Mouse (Mus musculus): ENCODE results near the gene Eefsec.

- no peak for TF ChIP-seq POLR2A (IDR thresholded peaks at IDR 0.05; ENCODE audit: borderline replicate concordance, extremely low read depth, insufficient read depth, insufficient read length, poor library complexity, severe bottlenecking)
- no peak for TF ChIP-seq CTCF (IDR thresholded peaks at IDR 0.05; ENCODE audit: borderline replicate concordance, extremely low read depth, insufficient read depth, insufficient read length)
These were observed 145.1 kb downstream of the Eefsec start for GRCm38 (mm10) chr6:88301234-88301633.
